Mouse (Mus musculus): ENCODE results near the gene Ctrb1.
A peak's percentile ranks its signal among the peaks of the same experiment; 100 is the strongest.

The Ctrb1 gene

GRCm38 (mm10) chr8:111690960-111691445 lies at the start of gene Ctrb1:
Ctrb1 (minus strand) TSS chr8:111691010.
- no peak for DNase-seq (ENCODE audit: low read depth, low spot score)

GRCm38 (mm10) chr8:111740301-111740711 lies 49.5 kb upstream of the Ctrb1 start:
- DNase-seq (ENCODE audit: low read depth, low spot score), result no peak

GRCm38 (mm10) chr8:111739604-111740003 lies 48.8 kb upstream of the Ctrb1 start:
- no peak for DNase-seq (ENCODE audit: low read depth, low spot score)

GRCm38 (mm10) chr8:111738867-111739266 lies 48.1 kb upstream of the Ctrb1 start:
- DNase-seq (ENCODE audit: low read depth, low spot score), result no peak

- no peak for DNase-seq (ENCODE audit: low read depth, low spot score)
These were observed 45.5 kb upstream of the Ctrb1 start for GRCm38 (mm10) chr8:111736321-111736720.

- DNase-seq (ENCODE audit: low read depth, low spot score), result no peak
These were observed 45.0 kb upstream of the Ctrb1 start for GRCm38 (mm10) chr8:111735791-111736190.

GRCm38 (mm10) chr8:111735335-111735761 lies 44.5 kb upstream of the Ctrb1 start:
- DNase-seq (ENCODE audit: low read depth, low spot score), result no peak

GRCm38 (mm10) chr8:111734244-111734960 lies 43.6 kb upstream of the Ctrb1 start:
- DNase-seq (ENCODE audit: low read depth, low spot score), result no peak

GRCm38 (mm10) chr8:111733581-111734243 lies 42.9 kb upstream of the Ctrb1 start:
- no peak for DNase-seq (ENCODE audit: low read depth, low spot score)

GRCm38 (mm10) chr8:111732406-111733085 lies 41.7 kb upstream of the Ctrb1 start:
- no peak for DNase-seq (ENCODE audit: low read depth, low spot score)

GRCm38 (mm10) chr8:111732004-111732403 lies 41.2 kb upstream of the Ctrb1 start:
- DNase-seq (ENCODE audit: low read depth, low spot score), result peak; percentile 90

DNA sequence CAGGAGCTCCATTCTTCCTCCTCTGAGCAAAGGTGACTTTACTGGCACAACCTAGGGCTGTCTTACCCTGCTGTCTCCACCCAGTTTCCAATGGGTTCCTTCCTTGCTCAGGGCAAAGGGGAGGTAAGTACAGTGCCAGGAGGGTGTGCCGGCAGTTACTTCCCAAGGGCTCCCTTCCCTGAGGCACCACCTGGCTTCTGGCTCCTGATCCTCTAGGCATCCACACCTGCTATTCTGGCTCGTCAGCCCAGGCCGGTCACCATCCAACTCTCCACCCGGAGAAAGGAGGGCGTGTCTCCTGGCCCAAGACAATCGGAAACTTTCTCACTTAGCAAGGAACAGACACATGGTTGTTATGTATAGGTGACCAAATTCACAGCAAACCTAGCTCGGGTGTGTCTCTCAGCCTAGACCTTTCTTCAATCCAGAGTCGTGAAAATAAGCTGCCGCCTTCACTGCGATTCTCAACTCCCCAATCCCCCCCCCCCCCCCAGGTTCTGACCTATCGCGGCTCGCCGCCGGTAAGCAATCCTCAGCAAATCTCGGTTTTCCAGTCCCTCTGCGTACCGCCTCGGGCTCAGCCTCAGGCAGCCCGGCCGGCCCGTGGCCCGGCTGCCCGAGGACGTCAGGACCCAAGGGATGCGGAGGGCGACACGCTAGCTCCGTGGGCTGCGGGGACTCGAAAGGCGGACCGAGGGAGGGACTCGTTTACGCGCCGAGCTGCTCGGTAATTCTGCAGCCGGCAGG lies 40.6 kb upstream of the Ctrb1 start:
- peak; percentile 13 for DNase-seq (ENCODE audit: low read depth, low spot score)

- DNase-seq (ENCODE audit: low read depth, low spot score), result no peak
These were observed 38.7 kb upstream of the Ctrb1 start for GRCm38 (mm10) chr8:111729233-111730170.

DNA sequence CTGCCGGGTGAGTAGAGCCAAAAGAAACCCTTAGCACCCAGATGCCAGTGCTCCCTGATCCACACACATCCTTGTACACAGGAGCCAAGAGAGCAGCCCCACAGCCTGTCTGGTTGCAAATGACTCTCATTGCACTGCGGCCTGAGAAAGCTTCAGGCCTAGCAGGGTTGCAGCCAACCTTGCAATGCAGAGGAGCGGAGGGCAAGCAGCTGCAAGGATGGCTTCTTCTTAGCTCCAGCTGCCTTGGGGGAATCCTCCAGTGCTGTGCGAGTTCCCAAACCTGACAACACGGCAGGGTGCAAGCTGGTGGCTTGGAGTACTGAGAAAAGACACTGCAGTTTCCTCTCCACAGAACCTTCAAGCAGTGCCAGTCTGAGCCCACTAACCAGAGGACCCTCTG lies 37.7 kb upstream of the Ctrb1 start:
- no peak for DNase-seq (ENCODE audit: low read depth, low spot score)

DNA sequence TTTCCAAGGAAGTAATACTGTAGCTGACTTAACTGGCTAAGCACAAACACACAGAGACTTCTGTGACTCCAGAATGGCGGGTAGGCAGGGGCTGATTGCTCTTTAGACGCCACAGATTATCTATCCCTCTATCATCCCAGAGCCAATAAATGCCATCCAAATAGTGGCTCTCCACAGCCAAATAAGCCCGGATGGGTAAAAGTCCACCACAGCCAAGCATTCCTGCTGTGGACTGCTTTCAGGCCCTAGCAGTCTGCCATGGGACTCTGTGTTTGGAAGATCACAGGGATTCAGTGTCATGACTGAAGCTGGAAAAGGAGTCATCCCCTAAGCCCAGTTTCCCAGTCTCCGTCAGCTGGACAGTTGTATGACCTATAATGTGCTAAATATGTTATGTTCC lies 36.7 kb upstream of the Ctrb1 start:
- DNase-seq (ENCODE audit: low read depth, low spot score), result no peak

- no peak for DNase-seq (ENCODE audit: low read depth, low spot score)
These were observed 35.5 kb upstream of the Ctrb1 start for GRCm38 (mm10) chr8:111726102-111726900.

GRCm38 (mm10) chr8:111725341-111725740 lies 34.5 kb upstream of the Ctrb1 start:
- no peak for DNase-seq (ENCODE audit: low read depth, low spot score)

- peak; percentile 17 for DNase-seq (ENCODE audit: low read depth, low spot score)
These were observed 29.3 kb upstream of the Ctrb1 start for GRCm38 (mm10) chr8:111720115-111720544.

GRCm38 (mm10) chr8:111718937-111719336 lies 28.1 kb upstream of the Ctrb1 start:
- no peak for DNase-seq (ENCODE audit: low read depth, low spot score)

DNA sequence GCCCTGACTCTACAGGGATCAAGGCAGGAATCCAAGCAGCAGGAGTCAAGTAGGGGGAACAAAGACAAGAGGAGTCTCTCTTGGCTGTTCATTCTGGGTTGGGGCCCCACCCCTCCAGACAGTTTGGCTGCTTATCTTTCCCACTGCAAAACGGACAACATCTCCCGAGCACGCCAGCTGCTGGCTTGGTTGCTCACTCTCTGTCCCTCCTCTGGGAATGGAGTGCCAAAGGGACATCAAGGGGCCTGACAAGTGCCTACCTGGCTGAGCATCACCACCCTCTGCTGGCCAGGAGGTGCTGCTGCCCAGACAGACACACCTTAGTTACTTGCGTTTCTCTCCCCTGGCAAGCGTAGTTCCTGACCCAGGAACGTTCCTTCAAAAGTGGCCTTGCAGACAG lies 27.1 kb upstream of the Ctrb1 start:
- DNase-seq (ENCODE audit: low read depth, low spot score), result no peak
